20 mouse cellular contexts compared by ENCODE assay signal in the genomic region with DNA sequence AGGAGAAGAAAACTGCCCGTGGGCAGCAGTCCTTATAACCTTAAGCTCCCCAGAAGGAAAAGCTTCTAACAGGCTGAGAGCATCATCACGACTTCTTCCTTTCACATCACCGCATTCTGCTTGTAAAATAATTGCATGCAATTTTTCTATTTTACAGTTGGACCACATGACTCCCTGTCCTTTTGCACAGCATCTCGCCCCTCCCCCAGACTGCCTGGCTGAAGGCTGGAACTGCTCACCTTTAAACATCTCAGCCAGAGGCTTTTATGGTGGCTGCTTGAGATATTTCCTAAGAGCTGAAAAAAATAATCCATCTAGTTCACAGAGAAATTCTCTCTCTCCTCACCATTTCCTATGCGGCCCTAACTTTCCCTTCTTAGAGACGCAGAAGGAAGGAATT.
DNase-seq lines count a peak whose midpoint lies in the region; ATAC-seq and TF ChIP-seq lines count a peak whose summit lies in the region.
"Had no signal": no experiment of that assay in that cellular context is flagged by ENCODE, and none has a peak within 500 bp of the region (broad histone marks: within the 10 kb centered on the region; RNA-seq: fewer than 3 reads in every experiment).

No protein-coding gene starts in this region.

- H3K36me3 ChIP-seq in forebrain, embryonic 12.5 days (replicated peaks), result no peaks in the 10 kb centered on the region
- no peaks in the 10 kb centered on the region for H3K36me3 ChIP-seq in forebrain, embryonic 16.5 days (ENCODE audit: control insufficient read depth, insufficient read depth)
- H3K36me3 ChIP-seq in midbrain, embryonic 11.5 days (ENCODE audit: control insufficient read depth, insufficient read depth, low read length), result no peaks in the 10 kb centered on the region
- H3K36me3 ChIP-seq in midbrain, postnatal 0 days (ENCODE audit: insufficient read depth, low read length), result no peaks in the 10 kb centered on the region
- H3K36me3 ChIP-seq: embryonic facial prominence, embryonic 13.5 days; heart, embryonic 10.5 days had no signal

- no peak overlapping the region for H3K4me3 ChIP-seq in forebrain, embryonic 12.5 days (replicated peaks)
- H3K4me3 ChIP-seq in forebrain, embryonic 16.5 days (replicated peaks; ENCODE audit: low read length), result no peak overlapping the region
- H3K4me3 ChIP-seq in midbrain, embryonic 11.5 days (ENCODE audit: low read depth, low read length), result no peak overlapping the region
- H3K4me3 ChIP-seq in midbrain, postnatal 0 days (ENCODE audit: low read depth, low read length), result no peak overlapping the region
- H3K4me3 ChIP-seq: embryonic facial prominence, embryonic 13.5 days; gastrocnemius, adult 2 months; heart, embryonic 10.5 days had no signal

- H3K9ac ChIP-seq in forebrain, embryonic 12.5 days, result no peak overlapping the region
- no peak overlapping the region for H3K9ac ChIP-seq in forebrain, embryonic 16.5 days (replicated peaks; ENCODE audit: low read depth, low read length)
- H3K9ac ChIP-seq in midbrain, embryonic 11.5 days (ENCODE audit: low read length), result no peak overlapping the region
- H3K9ac ChIP-seq in midbrain, postnatal 0 days (replicated peaks; ENCODE audit: low read length, poor library complexity, severe bottlenecking), result no peak overlapping the region
- H3K9ac ChIP-seq: embryonic facial prominence, embryonic 13.5 days; hindbrain, embryonic 14.5 days had no signal

- H3K27me3 ChIP-seq in forebrain, embryonic 12.5 days, result no peaks in the 10 kb centered on the region
- H3K27me3 ChIP-seq in forebrain, embryonic 16.5 days (replicated peaks; ENCODE audit: control insufficient read depth, insufficient read depth, low read length), result no peaks in the 10 kb centered on the region
- no peaks in the 10 kb centered on the region for H3K27me3 ChIP-seq in midbrain, embryonic 11.5 days (ENCODE audit: control insufficient read depth, insufficient read depth, low read length)
- no peaks in the 10 kb centered on the region for H3K27me3 ChIP-seq in midbrain, postnatal 0 days (ENCODE audit: insufficient read depth, low read length)
- H3K27me3 ChIP-seq: embryonic facial prominence, embryonic 13.5 days had no signal

- no peaks in the 10 kb centered on the region for H3K4me1 ChIP-seq in forebrain, embryonic 12.5 days
- no peaks in the 10 kb centered on the region for H3K4me1 ChIP-seq in forebrain, embryonic 16.5 days (replicated peaks; ENCODE audit: control insufficient read depth, insufficient read depth, low read length)
- H3K4me1 ChIP-seq in midbrain, embryonic 11.5 days (ENCODE audit: control insufficient read depth, insufficient read depth, low read length), result no peaks in the 10 kb centered on the region
- no peaks in the 10 kb centered on the region for H3K4me1 ChIP-seq in midbrain, postnatal 0 days (ENCODE audit: insufficient read depth, low read length)
- H3K4me1 ChIP-seq: embryonic facial prominence, embryonic 13.5 days; heart, embryonic 10.5 days had no signal

- DNase-seq in midbrain, embryonic 11.5 days (ENCODE audit: low spot score, missing footprints), result peak; percentile 44
- no peak for DNase-seq in midbrain, postnatal 0 days (ENCODE audit: low spot score)
- DNase-seq in brain, embryonic 14.5 days (ENCODE audit: low read depth), result peak; percentile 51
- DNase-seq in retina, embryonic 14.5 days (ENCODE audit: low spot score), result peak; percentile 13
- no peak for DNase-seq in gastrocnemius, postnatal 25 days
- no peak for DNase-seq in thymus, postnatal 10 days (ENCODE audit: low spot score in 2 of 2)
- DNase-seq: adrenal gland, postnatal 25 days; cerebellum, adult 11 months; cerebellum, adult 8-10 months; cerebellum, postnatal 14 days; gastrocnemius, adult 2 months; gastrocnemius, postnatal 36 days; heart, adult 11 months; heart, postnatal 14 days had no signal

- no peak overlapping the region for H3K27ac ChIP-seq in forebrain, embryonic 12.5 days
- H3K27ac ChIP-seq in forebrain, embryonic 16.5 days (ENCODE audit: low read length), result no peak overlapping the region
- no peak overlapping the region for H3K27ac ChIP-seq in midbrain, embryonic 11.5 days (ENCODE audit: low read depth, low read length)
- H3K27ac ChIP-seq in midbrain, postnatal 0 days (ENCODE audit: low read depth, low read length), result no peak overlapping the region
- H3K27ac ChIP-seq: embryonic facial prominence, embryonic 13.5 days; gastrocnemius, adult 2 months; heart, embryonic 10.5 days; hindbrain, embryonic 14.5 days had no signal

- no peak for TF ChIP-seq POLR2A in brain, embryonic 14.5 days (IDR thresholded peaks at IDR 0.05; ENCODE audit: borderline replicate concordance, extremely low read depth, insufficient read depth, insufficient read length, poor library complexity, severe bottlenecking)

- no peak for TF ChIP-seq CTCF in midbrain, postnatal 0 days (IDR thresholded peaks at IDR 0.05)
- TF ChIP-seq CTCF in brain, embryonic 14.5 days (IDR thresholded peaks at IDR 0.05; ENCODE audit: borderline replicate concordance, extremely low read depth, insufficient read depth, insufficient read length), result no peak

- H3K4me2 ChIP-seq in forebrain, embryonic 12.5 days, result no peak overlapping the region
- H3K4me2 ChIP-seq in forebrain, embryonic 16.5 days (ENCODE audit: low read length), result no peak overlapping the region
- H3K4me2 ChIP-seq in midbrain, embryonic 11.5 days, result no peak overlapping the region
- H3K4me2 ChIP-seq in midbrain, postnatal 0 days (ENCODE audit: low read depth, low read length, poor library complexity, severe bottlenecking), result no peak overlapping the region
- H3K4me2 ChIP-seq: embryonic facial prominence, embryonic 13.5 days; hindbrain, embryonic 14.5 days had no signal

- 0 out of 2 replicates have a peak, but pooled peaks have one; percentile 23 for ATAC-seq in forebrain, embryonic 12.5 days (ENCODE audit: low FRiP score)
- ATAC-seq in forebrain, embryonic 16.5 days, result no peak
- no peak for ATAC-seq in midbrain, embryonic 11.5 days (ENCODE audit: low FRiP score)
- ATAC-seq in midbrain, postnatal 0 days (ENCODE audit: low FRiP score), result no peak
- ATAC-seq: intestine, embryonic 16.5 days had no signal

- H3K9me3 ChIP-seq in forebrain, embryonic 12.5 days, result no peaks in the 10 kb centered on the region
- H3K9me3 ChIP-seq in forebrain, embryonic 16.5 days (ENCODE audit: control insufficient read depth, low read length), result no peaks in the 10 kb centered on the region
- H3K9me3 ChIP-seq in midbrain, embryonic 11.5 days (ENCODE audit: control insufficient read depth, low read length), result no peaks in the 10 kb centered on the region
- H3K9me3 ChIP-seq in midbrain, postnatal 0 days (ENCODE audit: low read length), result no peaks in the 10 kb centered on the region
- H3K9me3 ChIP-seq: embryonic facial prominence, embryonic 13.5 days; heart, embryonic 10.5 days had no signal

- 83% methylated on average over 6 of the region's 6 CpGs for WGBS in forebrain, embryonic 12.5 days
- 82% methylated on average over 6 of the region's 6 CpGs for WGBS in forebrain, embryonic 16.5 days
- WGBS in midbrain, embryonic 11.5 days, result 83% methylated on average over 6 of the region's 6 CpGs
- WGBS in midbrain, postnatal 0 days, result 57% methylated on average over 6 of the region's 6 CpGs

Comparison
In these comparisons a context has a peak if more than half of its experiments do, and no peak if none do; other contexts are left out.
1. DNase-seq: peak in midbrain, embryonic 11.5 days (single experiment), brain, embryonic 14.5 days (single experiment) and retina, embryonic 14.5 days (single experiment); none in midbrain, postnatal 0 days (single experiment), gastrocnemius, postnatal 25 days (single experiment) and thymus, postnatal 10 days (0 of 2).